Mouse (Mus musculus) colon, adult 2 months (tissue): ENCODE data around the gene Tfpt. TPM values are rescaled to one million over a fixed set of nuclear protein-coding genes. Genes with fewer than 3 reads are reported as not detected.

Source experiments
- polyA plus RNA-seq: library from polyadenylated mRNA; depleted of rRNA; stranded (reverse); fragments of >200 nt; gene quantifications from 2 replicates; pipeline ENCODE4 v1.2.3, GENCODE M21; 2012; rRNA removed

The Tfpt gene
- 4.4 and 7.8 TPM in 2 replicates for polyA plus RNA-seq

DNA sequence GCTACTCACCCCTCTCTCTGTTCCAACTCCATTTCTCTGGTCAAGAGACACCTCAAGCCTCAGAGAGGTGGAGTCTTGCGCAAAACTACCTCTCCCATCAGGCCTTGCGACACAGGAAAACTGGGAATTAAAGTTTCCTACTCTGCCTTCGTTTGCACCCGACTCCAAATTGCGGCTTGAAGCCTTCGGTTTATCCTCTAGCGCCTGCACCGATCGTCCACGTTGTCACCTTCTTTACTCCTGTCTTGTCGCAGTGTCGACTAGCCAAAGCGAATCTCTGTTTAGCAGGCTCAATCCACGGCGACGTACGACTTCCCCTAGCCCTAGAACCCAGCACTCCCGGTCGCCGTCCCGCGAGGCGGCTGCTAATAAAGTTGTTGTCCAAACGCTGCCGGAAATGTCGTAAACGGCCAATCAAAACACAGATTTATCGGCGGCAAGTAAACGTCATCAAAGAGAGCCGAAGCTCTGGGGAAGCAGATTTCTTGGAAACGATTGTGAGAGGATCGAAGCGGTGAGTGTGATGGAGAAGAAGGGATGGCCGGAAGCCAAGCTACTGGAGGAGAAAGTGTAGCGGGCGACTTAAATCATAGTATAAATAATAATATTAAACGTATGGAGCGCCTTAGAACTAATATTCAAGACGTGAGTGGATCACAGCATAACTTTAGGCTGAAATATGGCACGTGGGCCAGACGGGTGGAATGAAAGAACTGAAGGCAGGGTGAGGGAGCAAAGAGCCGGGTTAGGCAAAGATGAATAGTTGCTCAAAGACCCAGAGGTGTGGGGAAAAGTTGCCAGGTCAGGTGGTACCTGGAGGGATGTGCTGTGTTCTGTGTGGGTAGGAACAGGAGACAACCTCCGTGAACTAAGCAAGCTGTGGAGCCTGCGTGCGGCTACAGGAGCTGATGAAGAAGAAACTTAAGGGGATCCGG, at the start of gene Tfpt, which contains the start of gene Prpf31:
TSS of gene Tfpt (minus strand) at position 387 of the 935 bp plus-strand sequence.
TSS of gene Prpf31 (plus strand) at position 443 of the 935 bp plus-strand sequence.

DNA sequence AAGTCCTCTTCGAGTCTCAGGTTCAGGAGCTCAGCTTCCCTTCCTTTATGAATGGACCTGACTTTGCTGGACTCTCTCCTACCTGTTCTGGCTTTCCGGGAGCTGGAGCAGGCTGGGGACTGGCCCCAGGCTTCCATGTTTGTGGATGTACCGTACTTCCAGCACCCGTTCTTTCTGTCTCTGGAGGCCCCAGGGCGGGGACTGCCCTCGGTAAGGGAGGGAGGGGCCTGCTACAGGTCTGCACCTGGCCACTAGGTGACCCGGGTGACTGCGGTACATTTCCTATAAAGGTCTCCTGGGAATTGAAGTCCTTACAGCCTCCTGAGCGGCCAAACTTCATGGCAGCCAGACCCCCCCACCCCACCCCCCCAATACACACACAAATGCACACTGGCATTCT, 47.6 kb upstream of the Tfpt start, which contains the start of gene Tmc4:
TSS of gene Tmc4 (minus strand) at position 212 of the 400 bp plus-strand sequence.

DNA sequence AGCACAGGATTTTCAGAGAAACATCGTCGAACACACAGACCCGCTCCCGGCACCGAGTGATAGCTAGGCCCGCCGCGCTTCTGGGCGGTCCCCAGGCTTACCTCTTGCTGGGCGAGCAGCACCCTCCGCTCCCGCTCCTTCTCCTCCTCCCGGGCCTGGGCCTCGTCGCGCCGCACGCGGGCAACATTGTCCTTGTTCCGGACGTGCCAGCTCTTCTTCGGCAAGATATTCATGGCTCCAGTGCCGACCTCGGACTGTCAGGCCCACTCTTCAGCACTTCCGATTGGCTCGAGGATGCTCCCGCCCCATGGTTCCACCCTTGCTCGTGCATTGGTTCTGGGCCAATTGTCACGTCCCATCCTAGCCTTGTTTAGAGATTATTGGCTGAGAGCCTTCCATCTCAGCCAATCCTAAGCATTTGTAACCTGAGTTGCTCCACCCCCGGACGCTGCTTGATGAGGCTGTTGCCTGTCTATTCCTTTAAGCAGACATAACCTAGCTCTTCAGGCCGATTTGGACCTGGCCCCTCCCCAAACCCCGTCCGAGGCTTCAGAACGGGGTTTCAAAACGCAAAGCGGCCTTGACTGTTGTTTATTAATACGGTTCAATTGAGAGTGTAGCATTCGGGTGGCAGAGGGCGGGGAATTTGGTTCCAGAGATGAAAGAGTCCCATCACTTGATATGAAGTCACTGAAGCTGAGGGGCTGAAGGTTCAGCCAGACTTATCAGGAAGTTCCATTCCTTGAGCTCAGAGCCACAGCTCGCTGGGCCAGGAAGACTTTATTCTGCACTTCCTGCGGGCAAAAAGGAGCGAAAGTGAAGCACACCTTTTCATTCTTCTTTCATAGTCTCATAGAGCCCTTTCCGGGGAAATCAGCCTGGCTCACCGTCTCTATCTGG, 35.7 kb upstream of the Tfpt start, which contains the start of gene Leng1:
TSS of gene Leng1 (minus strand) at position 626 of the 900 bp plus-strand sequence.

DNA sequence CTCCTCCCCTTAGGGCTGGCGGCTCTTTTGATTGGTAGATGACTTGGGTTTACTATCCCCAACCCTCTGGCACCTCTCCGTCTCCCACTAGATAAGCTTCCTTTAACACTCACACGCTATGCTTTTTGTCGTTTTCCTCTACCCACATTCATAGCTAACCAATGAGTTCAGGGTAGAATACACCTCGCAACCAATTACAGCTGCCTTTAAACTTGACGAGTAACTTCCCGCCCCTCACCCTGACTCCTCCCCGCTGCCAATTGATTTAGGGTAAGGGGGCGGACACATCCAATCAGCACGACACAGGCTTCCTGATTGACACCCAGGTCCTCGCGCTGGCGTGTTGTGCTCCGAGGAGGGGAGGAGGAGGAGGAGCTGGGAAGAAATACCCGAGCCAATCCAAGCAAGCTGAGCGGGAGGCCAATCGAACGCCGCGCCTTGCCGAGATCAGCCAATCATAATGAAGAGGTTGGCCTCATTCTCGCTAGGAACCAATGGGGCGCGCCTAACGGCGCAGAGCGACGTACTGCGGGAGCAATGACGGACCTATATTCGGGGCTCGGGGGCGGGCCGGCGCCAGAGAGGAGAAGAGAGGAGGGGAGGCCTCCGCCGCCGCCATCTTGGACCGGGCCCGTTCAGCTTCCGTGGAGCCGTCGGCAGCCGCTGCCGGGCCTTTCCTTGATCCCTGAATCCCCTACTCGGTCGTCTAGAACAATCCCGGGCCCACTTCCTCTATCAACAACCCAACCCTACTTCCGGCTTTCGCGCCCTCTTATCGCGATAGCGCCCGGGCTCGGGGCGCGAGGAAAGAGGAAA, 15.2 kb upstream of the Tfpt start, which contains the start of gene Cnot3:
TSS of gene Cnot3 (plus strand) at position 597 of the 816 bp plus-strand sequence.

DNA sequence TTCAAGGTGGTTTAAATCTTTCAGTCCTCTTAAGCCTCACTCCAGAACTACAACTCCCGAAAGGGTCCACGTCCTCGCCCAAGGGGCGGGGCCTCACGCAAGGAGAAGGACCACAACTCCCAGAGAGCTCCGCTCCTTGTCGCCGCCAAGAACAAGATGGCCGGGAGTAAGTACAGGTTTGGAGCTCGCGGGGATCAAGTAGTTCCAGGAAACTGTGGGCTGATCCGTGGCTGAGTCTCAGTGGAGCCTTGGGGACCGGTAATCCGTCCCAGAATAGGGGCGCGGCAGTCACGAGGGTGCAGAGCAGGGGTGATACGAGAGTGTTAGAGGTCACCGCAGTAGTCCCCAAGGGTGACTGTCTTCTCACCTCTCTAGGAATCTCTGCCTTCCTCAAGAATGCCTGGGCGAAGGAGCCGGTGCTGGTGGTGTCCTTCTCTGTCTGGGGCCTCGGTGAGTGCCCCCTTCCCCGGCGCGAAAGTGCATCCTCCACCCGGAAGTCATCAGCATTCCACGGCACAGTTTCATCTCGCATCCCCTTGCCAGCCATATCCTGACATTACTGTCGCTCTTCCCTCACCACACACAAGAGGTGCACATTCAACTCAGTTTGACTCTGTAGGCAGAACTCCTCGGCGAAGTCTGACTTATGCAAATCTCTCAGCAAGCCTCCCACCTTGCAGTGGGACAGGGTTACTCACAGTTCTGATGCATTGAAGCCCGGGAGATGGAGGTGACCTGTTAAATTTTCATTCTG, 12.3 kb downstream of the Tfpt start, which contains the start of gene Ndufa3:
TSS of gene Ndufa3 (plus strand) at position 132 of the 754 bp plus-strand sequence.

DNA sequence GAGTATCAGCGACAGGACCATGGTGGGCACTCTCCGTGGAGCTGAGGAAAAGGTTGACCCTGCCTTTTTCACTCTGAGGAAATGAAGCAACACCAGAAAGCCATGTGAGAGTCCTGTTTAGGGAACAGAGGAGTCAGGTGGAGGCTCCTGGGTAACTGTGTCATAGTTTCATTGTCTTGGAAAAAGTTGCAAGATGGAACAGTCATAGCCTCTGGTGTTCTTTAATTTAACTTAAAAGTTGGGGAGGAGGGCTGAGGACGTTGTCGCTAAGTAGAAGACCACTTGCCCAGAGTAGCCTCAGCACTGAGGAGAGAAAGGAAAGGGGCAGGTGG, 13.7 kb downstream of the Tfpt start, which contains the start of gene Oscar:
TSS of gene Oscar (minus strand) at position 101 of the 332 bp plus-strand sequence.

Other genes with a start within 250 kb of the Tfpt start
- 0.13 and 0.15 TPM in 2 replicates for gene Cacng8, start 239.2 kb downstream of the Tfpt start, polyA plus RNA-seq
- 0.14 TPM in 1 of 2 replicates, not detected in the other for gene Cacng6, start 205.7 kb downstream of the Tfpt start, polyA plus RNA-seq
- gene Tarm1, start 127.3 kb downstream of the Tfpt start, polyA plus RNA-seq = 0.07 TPM in 1 of 2 replicates, not detected in the other
- 0.12 TPM in 1 of 2 replicates, not detected in the other for gene Oscar, start 13.8 kb downstream of the Tfpt start, polyA plus RNA-seq
- 264 and 306 TPM in 2 replicates for gene Ndufa3, start 12.6 kb downstream of the Tfpt start, polyA plus RNA-seq
- gene Prpf31, start 56 bp upstream of the Tfpt start, polyA plus RNA-seq = 20.8 and 21.0 TPM in 2 replicates
- gene Cnot3, start 15.3 kb upstream of the Tfpt start, polyA plus RNA-seq = 67.6 and 81.1 TPM in 2 replicates
- 4.5 and 5.2 TPM in 2 replicates for gene Leng1, start 35.9 kb upstream of the Tfpt start, polyA plus RNA-seq
- gene Tmc4, start 47.6 kb upstream of the Tfpt start, polyA plus RNA-seq = 360 and 471 TPM in 2 replicates
- gene Tsen34, start 62.9 kb upstream of the Tfpt start, polyA plus RNA-seq = 114 and 116 TPM in 2 replicates
- 65.3 and 67.6 TPM in 2 replicates for gene Mboat7, start 63.6 kb upstream of the Tfpt start, polyA plus RNA-seq
- gene Rps9, start 74.1 kb upstream of the Tfpt start, polyA plus RNA-seq = 1,246 and 1,381 TPM in 2 replicates
- 5.3 and 5.5 TPM in 2 replicates for gene Pirb, start 90.5 kb upstream of the Tfpt start, polyA plus RNA-seq
- gene Gm15448, start 195.8 kb upstream of the Tfpt start, polyA plus RNA-seq = 0.05 and 0.28 TPM in 2 replicates
- gene Pira2, start 215.1 kb upstream of the Tfpt start, polyA plus RNA-seq = 0.14 and 0.41 TPM in 2 replicates